ENCODE assay signal across 9 mouse cellular contexts in genomic region chr2:32881723-32882122, GRCm38 (mm10). TPM values are rescaled to one million over a fixed set of nuclear protein-coding genes. Genes with fewer than 3 reads are reported as not detected.
DNase-seq lines count a peak whose midpoint lies in the region; ATAC-seq and TF ChIP-seq lines count a peak whose summit lies in the region.
"Had no signal": no experiment of that assay in that cellular context is flagged by ENCODE, and none has a peak within 500 bp of the region (broad histone marks: within the 10 kb centered on the region; RNA-seq: fewer than 3 reads in every experiment).

No protein-coding gene starts in this region.

- DNase-seq in layer of hippocampus, adult 9-11 months: peak; percentile 85
- no peak for DNase-seq in layer of hippocampus, adult 18-20 months (ENCODE audit: low spot score in 2 of 2)
- DNase-seq in heart, adult 11 months: peak; percentile 99
- no peak for DNase-seq in liver, embryonic 13.5 days
- no peak for DNase-seq in layer of hippocampus, postnatal 14 days (ENCODE audit: low spot score in 2 of 2)

- TF ChIP-seq CTCF in bone marrow macrophage, adult 2 months (IDR thresholded peaks at IDR 0.05; ENCODE audit: low read depth, low read length): no peak

- H3K36me3 ChIP-seq in intestine, embryonic 15.5 days: no peaks in the 10 kb centered on the region
- no peaks in the 10 kb centered on the region for H3K36me3 ChIP-seq in liver, embryonic 13.5 days
- H3K36me3 ChIP-seq in neural tube, embryonic 15.5 days: no peaks in the 10 kb centered on the region

- no peaks in the 10 kb centered on the region for H3K9me3 ChIP-seq in intestine, embryonic 15.5 days
- no peaks in the 10 kb centered on the region for H3K9me3 ChIP-seq in liver, embryonic 13.5 days (replicated peaks)
- H3K9me3 ChIP-seq in neural tube, embryonic 15.5 days (replicated peaks): no peaks in the 10 kb centered on the region
- H3K9me3 ChIP-seq: megakaryocyte, embryonic 14.5 days had no signal

- 21% methylated on average over 3 of the region's 3 CpGs for WGBS in intestine, embryonic 15.5 days
- 14% methylated on average over 3 of the region's 3 CpGs for WGBS in liver, embryonic 13.5 days (ENCODE audit: insufficient replicate concordance)
- 40% methylated on average over 3 of the region's 3 CpGs for WGBS in neural tube, embryonic 15.5 days

- H3K27ac ChIP-seq in bone marrow macrophage, adult 2 months (ENCODE audit: insufficient read depth, low read depth, low read length): peak overlapping the region; percentile 100
- peak overlapping the region; percentile 84 for H3K27ac ChIP-seq in intestine, embryonic 15.5 days
- peak overlapping the region; percentile 68 for H3K27ac ChIP-seq in liver, embryonic 13.5 days
- H3K27ac ChIP-seq in neural tube, embryonic 15.5 days (replicated peaks): peak overlapping the region; percentile 60

- H3K9ac ChIP-seq in intestine, embryonic 15.5 days: peak overlapping the region; percentile 24; the same call in 1 of the 2 replicates
- no peak overlapping the region for H3K9ac ChIP-seq in liver, embryonic 13.5 days
- no peak overlapping the region for H3K9ac ChIP-seq in neural tube, embryonic 15.5 days (replicated peaks)

- peak; percentile 48 for ATAC-seq in intestine, embryonic 15.5 days
- peak; percentile 21; the same call in 1 of the 2 replicates for ATAC-seq in liver, embryonic 13.5 days (ENCODE audit: low read depth)
- no peak for ATAC-seq in neural tube, embryonic 15.5 days (ENCODE audit: low FRiP score)

- peaks cover 70% of the 10 kb centered on the region for H3K4me1 ChIP-seq in bone marrow macrophage, adult 2 months (ENCODE audit: control insufficient read depth, insufficient read depth, low read length)
- peaks cover 71% of the 10 kb centered on the region for H3K4me1 ChIP-seq in intestine, embryonic 15.5 days (replicated peaks)
- peaks cover 79% of the 10 kb centered on the region for H3K4me1 ChIP-seq in liver, embryonic 13.5 days (replicated peaks)
- H3K4me1 ChIP-seq in neural tube, embryonic 15.5 days: peaks cover 74% of the 10 kb centered on the region

- H3K4me2 ChIP-seq in intestine, embryonic 15.5 days (replicated peaks): 0 out of 2 replicates have a peak overlapping the region, but pooled peaks have one; percentile 5
- H3K4me2 ChIP-seq in liver, embryonic 13.5 days: no peak overlapping the region
- no peak overlapping the region for H3K4me2 ChIP-seq in neural tube, embryonic 15.5 days

- no peak overlapping the region for H3K4me3 ChIP-seq in bone marrow macrophage, adult 2 months (ENCODE audit: insufficient read depth, low read length)
- H3K4me3 ChIP-seq in intestine, embryonic 15.5 days (replicated peaks): no peak overlapping the region
- H3K4me3 ChIP-seq in liver, embryonic 13.5 days (replicated peaks): no peak overlapping the region
- H3K4me3 ChIP-seq in neural tube, embryonic 15.5 days (replicated peaks): no peak overlapping the region

- TF ChIP-seq POLR2A in bone marrow macrophage, adult 2 months (IDR thresholded peaks at IDR 0.05; ENCODE audit: borderline replicate concordance, low read depth, low read length): no peak

- no peaks in the 10 kb centered on the region for H3K27me3 ChIP-seq in intestine, embryonic 15.5 days (replicated peaks)
- H3K27me3 ChIP-seq in liver, embryonic 13.5 days: peaks cover under 1% of the 10 kb centered on the region
- H3K27me3 ChIP-seq in neural tube, embryonic 15.5 days (replicated peaks): no peaks in the 10 kb centered on the region

RNA-seq across cellular contexts. Expression of gene Fam129b, which starts 5.8 kb away (rescaled TPM):
- 10 to 100 TPM; 18.0 to 21.1 TPM for total RNA-seq in layer of hippocampus, adult 18-20 months (2021)
- polyA plus RNA-seq in bone marrow macrophage, adult 2 months (2012; ENCODE audit: insufficient read depth, insufficient read length, missing spikeins): 78.3 and 90.1 TPM in 2 replicates
- 40.4 and 42.2 TPM in 2 replicates for polyA plus RNA-seq in intestine, embryonic 15.5 days (2015; fragmentation: Nextera tagmentation; extraction: Ambion mirVana)
- polyA plus RNA-seq in liver, embryonic 13.5 days (2015; fragmentation: Nextera tagmentation; extraction: Ambion mirVana): 7.0 and 7.6 TPM in 2 replicates
- 30.7 and 34.7 TPM in 2 replicates for polyA plus RNA-seq in neural tube, embryonic 15.5 days (2015; fragmentation: Nextera tagmentation; extraction: Ambion mirVana)
- total RNA-seq in layer of hippocampus, postnatal 14 days (2021): 10 to 100 TPM; 15.2 to 18.7 TPM

RNA-seq across cellular contexts. Expression of gene Stxbp1, which starts 34.7 kb away (rescaled TPM):
- total RNA-seq in layer of hippocampus, adult 18-20 months (2021): 100 to 1,000 TPM; 613 to 617 TPM
- 17.1 and 17.7 TPM in 2 replicates for polyA plus RNA-seq in bone marrow macrophage, adult 2 months (2012; ENCODE audit: insufficient read depth, insufficient read length, missing spikeins)
- 21.2 and 22.1 TPM in 2 replicates for polyA plus RNA-seq in intestine, embryonic 15.5 days (2015; fragmentation: Nextera tagmentation; extraction: Ambion mirVana)
- 3.3 and 3.7 TPM in 2 replicates for polyA plus RNA-seq in liver, embryonic 13.5 days (2015; fragmentation: Nextera tagmentation; extraction: Ambion mirVana)
- polyA plus RNA-seq in neural tube, embryonic 15.5 days (2015; fragmentation: Nextera tagmentation; extraction: Ambion mirVana): 276 and 315 TPM in 2 replicates
- 100 to 1,000 TPM; 601 to 619 TPM for total RNA-seq in layer of hippocampus, postnatal 14 days (2021)

Comparison
In these comparisons a context has a peak if more than half of its experiments do, and no peak if none do; other contexts are left out.
1. DNase-seq: peak in layer of hippocampus, adult 9-11 months (single experiment) and heart, adult 11 months (single experiment); none in layer of hippocampus, adult 18-20 months (0 of 2), liver, embryonic 13.5 days (single experiment) and layer of hippocampus, postnatal 14 days (0 of 2).
2. RNA of gene Stxbp1, which starts 34.7 kb away (polyA plus RNA-seq): 276 to 315 TPM in neural tube, embryonic 15.5 days; 21.2 to 22.1 TPM in intestine, embryonic 15.5 days, 17.1 to 17.7 TPM in bone marrow macrophage, adult 2 months and 3.3 to 3.7 TPM in liver, embryonic 13.5 days; every median in the first group is over 10 times any median in the second.
3. Peak in every context shown above with its lines, with median percentiles within 50 percentile points of each other: H3K27ac ChIP-seq.